Comparison of ENCODE assay signal across 8 mouse cellular contexts in the genomic region with DNA sequence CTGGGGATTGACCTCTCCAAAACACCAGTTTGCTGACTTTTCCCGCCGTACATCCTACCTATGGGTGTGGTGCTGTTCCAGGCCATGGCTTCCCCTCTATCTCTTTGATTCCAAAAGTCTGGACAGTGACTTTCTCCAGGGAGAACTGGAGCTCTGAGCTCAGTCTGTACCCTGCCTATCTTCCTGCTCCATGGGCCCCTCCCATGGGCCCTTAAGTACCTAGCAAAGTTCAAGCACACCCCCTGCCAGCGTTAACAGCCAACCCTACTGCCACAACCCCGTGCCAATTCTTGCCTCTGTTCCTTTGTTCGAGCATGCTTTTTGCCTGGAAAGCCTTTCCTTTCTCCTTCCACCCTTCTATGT. TPM values are rescaled to one million over a fixed set of nuclear protein-coding genes. Genes with fewer than 3 reads are reported as not detected.
DNase-seq lines count a peak whose midpoint lies in the region; ATAC-seq and TF ChIP-seq lines count a peak whose summit lies in the region.

No protein-coding gene starts in this region.

- no peak for TF ChIP-seq CTCF in ES-Bruce4 (IDR thresholded peaks at IDR 0.05; ENCODE audit: low read depth, low read length)

- H3K4me2 ChIP-seq in heart, embryonic 11.5 days: peak overlapping the region; percentile 88

- peak overlapping the region; percentile 88 for H3K9ac ChIP-seq in heart, embryonic 11.5 days (ENCODE audit: low read depth, low read length)
- peak overlapping the region; percentile 78 for H3K9ac ChIP-seq in ES-Bruce4 (ENCODE audit: low read depth, poor library complexity, severe bottlenecking)

- peak overlapping the region; percentile 84 for H3K4me3 ChIP-seq in heart, embryonic 11.5 days (ENCODE audit: low read depth, low read length)
- H3K4me3 ChIP-seq in ES-Bruce4 (ENCODE audit: low read depth, low read length): peak overlapping the region; percentile 74

- 0 out of 2 replicates have a peak, but pooled peaks have one; percentile 8 for ATAC-seq in heart, embryonic 11.5 days (replicated peaks; ENCODE audit: insufficient number of reproducible peaks, low FRiP score, low TSS enrichment)
- 0 out of 2 replicates have a peak, but pooled peaks have one; percentile 0 for ATAC-seq in granulocyte monocyte progenitor cell, adult 5-6 weeks (replicated peaks; ENCODE audit: poor library complexity, severe bottlenecking)
- ATAC-seq in megakaryocyte, adult 5-6 weeks (ENCODE audit: poor library complexity, severe bottlenecking): peak; percentile 0; the same call in 1 of the 2 replicates

- WGBS in heart, embryonic 11.5 days (ENCODE audit: insufficient replicate concordance): 27% methylated on average over 5 of the region's 5 CpGs

- no peak for TF ChIP-seq EP300 in ES-Bruce4 (IDR thresholded peaks at IDR 0.05; ENCODE audit: insufficient read depth, low read depth, low read length)

- no peaks in the 10 kb centered on the region for H3K27me3 ChIP-seq in heart, embryonic 11.5 days (ENCODE audit: control insufficient read depth, insufficient read depth, low read length)
- no peaks in the 10 kb centered on the region for H3K27me3 ChIP-seq in ES-Bruce4 (ENCODE audit: control insufficient read depth, insufficient read depth, low read length, poor library complexity, severe bottlenecking)

- peak overlapping the region; percentile 79 for H3K27ac ChIP-seq in heart, embryonic 11.5 days (ENCODE audit: low read depth, low read length)
- peak overlapping the region; percentile 90 for H3K27ac ChIP-seq in ES-Bruce4 (ENCODE audit: insufficient read depth, low read length)

- DNase-seq in heart, adult 8-10 months (ENCODE audit: low spot score): no peak
- no peak for DNase-seq in spleen, postnatal 10 days (ENCODE audit: low spot score in 2 of 2)
- DNase-seq in thymus, postnatal 0 days (ENCODE audit: low spot score): no peak
- no peak for DNase-seq in cerebellum, adult 9-10 months

- no peaks in the 10 kb centered on the region for H3K9me3 ChIP-seq in heart, embryonic 11.5 days (replicated peaks; ENCODE audit: control insufficient read depth, low read length)
- no peaks in the 10 kb centered on the region for H3K9me3 ChIP-seq in ES-Bruce4 (replicated peaks; ENCODE audit: control insufficient read depth, insufficient read depth, low read length, poor library complexity, severe bottlenecking)

- no peaks in the 10 kb centered on the region; the same call in 1 of the 2 replicates for H3K36me3 ChIP-seq in heart, embryonic 11.5 days (ENCODE audit: control insufficient read depth, insufficient read depth, low read length)
- H3K36me3 ChIP-seq in ES-Bruce4 (ENCODE audit: control insufficient read depth, insufficient read depth, low read length, poor library complexity, severe bottlenecking): peaks cover 7% of the 10 kb centered on the region

- no peak for TF ChIP-seq POLR2A in ES-Bruce4 (IDR thresholded peaks at IDR 0.05; ENCODE audit: insufficient read depth, low read length)

- peaks cover 18% of the 10 kb centered on the region for H3K4me1 ChIP-seq in heart, embryonic 11.5 days (ENCODE audit: control insufficient read depth, insufficient read depth, low read length)
- H3K4me1 ChIP-seq in ES-Bruce4 (ENCODE audit: control insufficient read depth, insufficient read depth, low read length): no peaks in the 10 kb centered on the region

RNA-seq across cellular contexts. Expression of a gene that starts 0.3 kb away (rescaled TPM):
- 38.4 and 48.4 TPM in 2 replicates for polyA plus RNA-seq in heart, embryonic 11.5 days (2014; fragmentation: Nextera tagmentation; extraction: Ambion mirVana)
- total RNA-seq in heart, adult 8-10 months (2022): 1 to 10 TPM; 1.1 to 2.2 (median 1.6) TPM
- 33.3 and 40.8 TPM in 2 replicates for polyA plus RNA-seq in ES-Bruce4 (2011; ENCODE audit: insufficient read depth, insufficient read length, low read depth, missing spikeins)
- total RNA-seq in granulocyte monocyte progenitor cell, adult 5-6 weeks (2014; fragmentation: Nextera tagmentation): 17.8 and 23.9 TPM in 2 replicates
- total RNA-seq in granulocyte monocyte progenitor cell, adult 5-6 weeks (2017): 36.9 and 50.6 TPM in 2 replicates
- 13.3 and 14.6 TPM in 2 replicates for total RNA-seq in megakaryocyte, adult 5-6 weeks (2015)
- total RNA-seq in megakaryocyte, adult 5-6 weeks (2017): 36.4 and 47.0 TPM in 2 replicates
- polyA plus RNA-seq in thymus, postnatal 0 days (2015; fragmentation: Nextera tagmentation; extraction: Ambion mirVana): 30.9 and 31.3 TPM in 2 replicates

RNA-seq across cellular contexts. Expression of a gene that starts 15.4 kb away (rescaled TPM):
- 34.4 and 38.1 TPM in 2 replicates for polyA plus RNA-seq in heart, embryonic 11.5 days (2014; fragmentation: Nextera tagmentation; extraction: Ambion mirVana)
- 10 to 100 TPM; 21.7 to 24.5 (median 22.1) TPM for total RNA-seq in heart, adult 8-10 months (2022)
- polyA plus RNA-seq in ES-Bruce4 (2011; ENCODE audit: insufficient read depth, insufficient read length, low read depth, missing spikeins): 56.8 and 61.7 TPM in 2 replicates
- total RNA-seq in granulocyte monocyte progenitor cell, adult 5-6 weeks (2014; fragmentation: Nextera tagmentation): 25.7 and 28.1 TPM in 2 replicates
- total RNA-seq in granulocyte monocyte progenitor cell, adult 5-6 weeks (2017): 22.5 and 25.1 TPM in 2 replicates
- 22.4 and 28.5 TPM in 2 replicates for total RNA-seq in megakaryocyte, adult 5-6 weeks (2015)
- 23.9 and 27.3 TPM in 2 replicates for total RNA-seq in megakaryocyte, adult 5-6 weeks (2017)
- polyA plus RNA-seq in thymus, postnatal 0 days (2015; fragmentation: Nextera tagmentation; extraction: Ambion mirVana): 125 and 141 TPM in 2 replicates

Comparison
In these comparisons a context has a peak if more than half of its experiments do, and no peak if none do; other contexts are left out.
1. RNA of a gene that starts 0.3 kb away (total RNA-seq): 13.3 to 47.0 TPM in megakaryocyte, adult 5-6 weeks and 17.8 to 50.6 TPM in granulocyte monocyte progenitor cell, adult 5-6 weeks; 1.1 to 2.2 TPM in heart, adult 8-10 months; every median in the first group is over 4 times any median in the second.
2. Peak in every context shown above with its lines, with median percentiles within 50 percentile points of each other: ATAC-seq.